Mouse (Mus musculus) heart, adult 18-20 months (tissue): ENCODE measurements at regions not wholly inside any gene's neighbourhood (a gene's known extent, or its start where the extent isn't known, plus 50 kb on each side); places are given as distances from the start of the nearest gene placed in this dataset.
"Not testable (repeated sequence)": the region's sequence is repeated elsewhere in the genome, so short reads cannot be mapped to it uniquely, and the experiment has no call there.

Source experiments
- DNase-seq, 2 experiments: peaks; one replicate each; pipeline ENCODE4 v3.0.0; 2021 to 2022; ENCODE audit warnings: mixed read lengths in 1 of 2

DNA sequence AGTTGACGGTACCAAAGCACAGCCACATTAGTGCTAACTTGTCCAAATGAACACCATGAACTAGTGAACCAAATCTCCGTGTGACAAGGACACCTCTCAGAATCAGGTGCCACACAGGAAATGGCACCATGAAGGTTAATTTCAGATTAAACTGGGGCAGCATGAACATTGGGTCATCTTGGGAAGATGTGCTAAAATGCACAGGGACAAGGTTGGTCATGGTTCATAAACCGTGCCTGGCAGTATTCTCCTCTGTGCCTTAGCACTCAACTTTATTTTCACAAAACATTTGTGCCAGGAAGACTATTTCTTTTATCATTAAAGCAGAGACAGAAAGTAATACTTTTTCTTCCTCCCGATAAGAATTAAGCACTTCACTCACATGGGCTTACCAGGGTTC is 672.6 kb downstream of the Rwdd3 start:
- DNase-seq: no peak

DNA sequence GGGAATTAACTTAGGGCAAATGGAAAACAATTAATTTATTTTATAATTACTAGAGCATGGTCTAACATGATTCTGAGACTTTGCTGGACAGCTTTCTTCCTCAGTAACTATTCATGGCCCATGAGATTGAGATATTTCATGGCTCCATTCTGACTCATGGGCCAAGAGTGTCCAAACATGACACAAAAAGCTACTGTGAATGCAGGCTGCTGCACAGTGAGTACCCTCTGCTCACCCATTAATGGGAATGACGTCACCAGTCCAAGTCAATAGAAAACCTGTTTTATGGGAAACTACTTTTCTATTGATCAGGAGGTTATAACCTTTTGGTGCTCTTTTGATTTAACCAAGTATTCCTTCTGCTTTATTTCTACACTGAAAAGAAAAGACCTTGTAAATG is 693.6 kb downstream of the Rwdd3 start:
- no peak for DNase-seq

DNA sequence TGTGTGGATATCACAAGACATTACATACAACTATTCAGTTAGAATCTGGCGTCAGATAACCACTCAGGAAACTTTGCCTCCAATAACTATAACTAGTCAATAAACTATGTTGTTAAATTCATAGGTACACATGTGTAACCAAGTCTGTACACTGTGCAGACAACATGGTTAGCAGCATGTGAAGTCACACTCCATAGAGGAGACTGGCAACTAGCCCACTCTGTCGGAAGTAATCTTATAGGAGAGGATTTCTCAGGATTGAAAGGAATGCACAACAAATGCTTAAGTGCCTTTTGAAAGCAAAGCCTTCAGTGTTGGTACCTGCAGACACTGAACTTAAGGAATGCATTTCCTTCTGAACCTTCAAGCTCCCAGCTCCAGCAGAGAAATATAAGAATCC is 693.0 kb upstream of the Ptbp2 start:
- DNase-seq: no peak

DNA sequence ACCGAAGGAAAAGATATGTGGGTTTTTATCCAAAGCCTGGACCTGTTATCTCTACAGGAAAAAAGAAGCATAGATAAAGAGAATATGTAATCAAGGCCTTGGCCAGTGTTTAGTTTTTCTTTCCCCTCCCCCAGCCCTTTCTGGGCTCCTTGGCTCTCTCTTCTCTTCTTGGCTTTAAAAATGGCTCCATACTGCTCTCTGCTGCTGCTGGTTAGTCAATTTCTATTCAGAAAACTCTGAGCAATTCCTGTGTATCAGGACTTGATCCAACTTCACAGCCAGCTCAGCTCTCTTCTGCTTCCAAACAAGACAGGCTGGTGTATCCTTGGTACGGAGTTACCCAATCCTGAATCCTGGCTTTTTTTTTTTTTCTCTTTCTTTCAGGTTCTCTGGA is 689.4 kb upstream of the Ptbp2 start:
- DNase-seq: peak; percentile 49 to 53

DNA sequence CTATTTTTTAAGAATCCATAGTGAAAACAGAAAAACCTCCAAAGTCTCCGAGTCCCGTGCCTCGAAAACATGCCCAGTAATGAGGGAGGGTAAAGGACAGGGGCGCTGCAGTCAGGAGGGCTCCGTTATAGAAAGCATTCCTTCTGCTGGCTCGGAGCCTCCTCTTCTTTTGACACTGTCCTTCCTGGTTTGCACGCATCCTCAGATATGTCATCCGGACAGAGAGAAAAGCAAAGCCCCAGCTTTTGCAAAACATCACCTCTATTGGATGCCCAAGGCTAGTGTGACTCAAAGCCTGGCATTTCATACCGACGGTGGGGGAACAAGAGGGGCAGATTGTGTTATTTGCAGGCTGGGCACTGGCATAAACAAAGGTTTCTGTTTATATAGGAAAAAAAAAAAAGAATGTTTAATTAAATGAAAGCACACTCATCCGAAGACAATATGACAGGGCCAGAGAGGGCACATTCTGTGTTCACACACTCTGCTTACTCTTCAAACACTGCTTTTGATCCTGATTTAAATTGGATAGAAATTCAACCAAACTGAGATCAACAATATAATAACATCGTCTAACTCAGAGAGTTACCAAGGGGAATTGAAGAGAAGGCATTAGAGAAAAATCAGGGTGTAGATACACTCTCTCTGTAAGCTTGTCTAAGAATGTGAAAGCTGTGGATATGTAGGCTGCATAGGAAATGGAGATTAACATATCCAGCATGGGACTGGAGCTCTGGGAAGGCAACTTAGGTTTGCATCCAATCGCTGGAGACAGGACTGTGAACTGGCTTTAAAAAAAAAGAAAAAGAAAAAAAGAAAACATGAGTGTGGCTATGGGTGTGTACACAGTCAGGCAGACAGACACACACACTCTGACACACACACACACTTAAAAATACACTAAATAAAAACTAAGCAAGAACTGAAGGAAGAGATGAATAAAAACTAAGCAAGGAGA is 688.7 kb upstream of the Ptbp2 start:
- DNase-seq: no peak

DNA sequence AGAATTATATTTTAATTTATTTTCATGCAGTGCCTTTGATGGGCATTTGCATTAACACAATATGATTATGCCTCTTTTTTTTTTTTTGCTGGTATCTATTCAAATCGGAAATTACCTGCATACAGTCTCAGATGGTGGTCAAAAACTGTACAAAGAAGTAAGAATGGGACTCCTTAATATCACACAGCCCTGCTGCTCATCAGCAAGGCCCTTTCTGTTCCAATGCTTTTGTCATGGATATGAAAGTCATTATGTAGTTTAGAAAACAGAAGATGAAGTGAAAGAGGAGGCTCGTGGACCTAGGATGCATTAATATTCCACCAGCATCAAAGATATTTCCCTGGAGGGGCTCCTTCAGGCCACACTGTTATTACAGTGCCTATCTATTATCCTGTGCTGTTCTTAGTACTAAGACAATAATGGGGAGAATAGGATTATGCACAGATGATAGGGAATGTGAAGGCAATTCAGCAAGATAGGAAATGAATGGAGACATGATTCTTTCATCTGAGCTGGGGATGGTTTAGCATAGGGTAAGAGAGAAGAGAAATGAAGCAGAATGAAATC is 687.7 kb upstream of the Ptbp2 start:
- no peak for DNase-seq

DNA sequence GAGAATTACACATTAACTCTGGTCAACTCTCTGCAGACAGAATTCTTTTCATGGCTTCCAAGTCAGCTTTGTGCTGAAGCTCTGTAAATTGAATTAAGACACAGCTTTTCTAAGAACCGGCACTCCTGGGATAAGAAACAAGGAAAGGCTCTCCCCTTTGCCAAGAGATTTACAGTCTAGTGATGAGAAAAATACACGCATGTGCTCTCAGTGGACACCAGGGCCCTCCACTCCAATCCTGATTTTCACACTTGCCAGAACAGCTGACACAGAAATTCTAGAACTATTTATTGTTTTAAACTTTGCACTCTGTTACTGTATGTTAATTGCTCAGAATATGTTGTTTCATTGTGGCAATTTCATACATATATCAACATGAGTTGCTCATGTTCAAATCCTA is 684.6 kb upstream of the Ptbp2 start:
- no peak for DNase-seq

DNA sequence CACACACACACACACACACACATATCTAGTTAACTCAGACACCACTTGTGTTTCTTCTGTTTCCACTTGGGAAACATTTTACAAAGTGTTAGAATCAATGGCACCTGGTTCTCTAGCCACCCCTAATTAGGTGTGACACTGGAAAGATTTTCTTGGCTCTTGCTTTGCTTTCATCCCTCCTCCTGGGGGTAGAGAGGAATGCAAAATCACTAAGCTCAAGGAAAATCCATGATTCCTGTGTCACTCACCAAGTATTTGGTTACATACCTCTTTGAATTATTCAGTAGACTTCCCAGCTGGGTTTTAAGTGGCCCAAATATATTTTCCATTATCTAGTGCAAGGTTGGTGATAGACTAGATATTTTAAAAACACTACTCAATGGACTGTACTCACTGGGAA is 676.5 kb upstream of the Ptbp2 start:
- DNase-seq: no peak

DNA sequence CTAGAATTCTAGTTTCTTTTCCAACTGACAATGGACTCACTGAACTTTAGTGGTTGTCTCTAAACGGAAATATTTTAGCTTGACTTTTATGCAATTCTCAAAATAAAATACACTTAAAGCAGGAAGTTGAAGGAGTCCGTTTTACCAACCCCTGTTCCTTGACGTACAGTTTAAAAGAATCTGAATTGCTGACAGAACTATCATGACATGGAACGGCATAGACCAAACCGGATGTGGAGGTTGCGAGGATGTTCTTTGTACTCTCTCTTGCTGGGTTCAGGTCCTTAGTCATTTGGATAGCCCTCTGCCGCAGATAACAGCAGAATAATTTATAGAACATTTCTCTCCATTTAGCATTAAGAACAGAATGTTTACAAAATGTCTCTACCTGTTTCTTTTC is 673.6 kb upstream of the Ptbp2 start:
- DNase-seq: no peak

DNA sequence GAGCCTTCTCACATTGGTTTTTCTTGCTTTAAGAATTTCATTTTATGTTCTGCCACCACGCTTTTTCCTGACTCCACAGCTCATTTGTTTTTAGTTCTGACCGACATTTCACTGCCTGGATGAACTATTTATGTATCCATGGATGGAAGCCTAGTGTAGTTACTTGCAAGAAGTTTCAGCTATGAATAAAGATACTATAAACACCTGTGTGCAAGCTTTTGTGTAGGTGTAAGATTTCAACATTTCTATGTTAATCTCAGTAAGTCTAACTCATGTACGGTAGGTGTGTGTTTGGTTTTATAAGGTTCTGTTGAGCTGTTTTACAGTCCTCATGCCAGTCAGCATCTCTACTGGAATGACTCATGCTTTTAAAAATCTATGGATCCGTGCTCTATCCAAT is 656.9 kb upstream of the Ptbp2 start:
- no peak for DNase-seq

DNA sequence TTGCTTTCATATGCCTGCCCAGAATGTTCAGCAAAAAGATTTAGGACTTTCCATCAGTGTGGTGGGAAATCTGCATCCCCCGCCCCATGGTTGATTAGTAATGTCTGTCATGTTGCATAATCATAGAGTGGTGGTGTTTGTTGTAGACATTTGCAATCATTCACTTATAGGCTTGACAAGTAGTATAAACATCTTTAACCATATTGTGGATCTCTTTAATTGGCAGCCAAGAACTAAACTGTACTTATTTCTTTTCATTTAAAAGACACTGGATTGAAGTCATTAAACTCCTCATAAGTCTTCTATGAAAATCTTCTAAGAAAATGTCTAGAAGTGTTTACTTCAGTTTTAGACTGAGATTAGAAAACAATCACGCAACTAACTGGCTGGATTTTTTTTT is 646.0 kb upstream of the Ptbp2 start:
- no peak for DNase-seq

DNA sequence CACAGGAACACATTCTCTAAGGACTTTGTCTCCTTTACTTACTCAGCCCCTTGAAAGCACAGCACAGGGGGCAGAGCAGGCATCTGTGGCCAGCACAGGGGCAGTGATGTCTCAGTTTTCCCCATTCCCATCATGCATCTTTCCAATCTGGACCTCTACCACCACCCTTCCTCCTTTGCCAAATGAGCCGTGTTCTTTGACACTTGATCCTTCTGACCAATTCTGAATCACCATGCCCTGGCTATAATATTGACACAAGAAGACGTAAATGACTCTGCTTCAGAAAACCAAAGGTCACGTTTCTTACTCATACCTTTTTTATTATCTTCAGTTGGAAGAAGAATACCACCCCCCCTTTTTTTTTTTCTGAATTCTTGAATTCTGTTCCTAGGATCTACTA is 632.4 kb upstream of the Ptbp2 start:
- no peak for DNase-seq

DNA sequence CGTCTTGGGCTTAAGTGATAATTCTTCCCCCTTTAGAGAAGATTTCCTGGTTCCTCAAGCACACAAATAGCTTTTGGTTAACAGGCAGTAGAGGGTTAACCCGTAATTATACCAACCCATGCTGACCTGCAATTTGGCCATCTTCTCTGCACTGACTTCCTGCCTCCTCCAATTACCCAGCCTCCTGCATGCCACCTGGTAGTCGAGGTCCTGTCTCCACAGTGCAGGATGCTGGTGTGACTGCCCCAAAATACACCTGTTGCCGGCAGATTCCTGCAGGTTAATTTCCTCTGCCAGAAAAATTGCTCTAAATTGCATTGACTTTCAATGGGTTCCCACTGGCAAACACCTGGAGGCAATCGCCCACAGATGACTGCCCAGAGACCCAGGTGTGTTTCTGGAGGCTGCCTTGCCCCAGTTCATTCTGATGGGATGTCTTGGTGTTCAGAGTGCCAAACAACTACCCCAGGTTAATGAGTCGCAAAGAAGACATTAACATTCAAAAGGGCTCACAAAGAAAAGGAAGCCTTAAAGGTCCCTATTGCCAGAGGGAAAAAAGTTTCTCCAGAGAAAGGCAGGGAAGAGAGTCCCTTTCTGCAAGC is 591.5 kb upstream of the Ptbp2 start:
- no peak for DNase-seq

DNA sequence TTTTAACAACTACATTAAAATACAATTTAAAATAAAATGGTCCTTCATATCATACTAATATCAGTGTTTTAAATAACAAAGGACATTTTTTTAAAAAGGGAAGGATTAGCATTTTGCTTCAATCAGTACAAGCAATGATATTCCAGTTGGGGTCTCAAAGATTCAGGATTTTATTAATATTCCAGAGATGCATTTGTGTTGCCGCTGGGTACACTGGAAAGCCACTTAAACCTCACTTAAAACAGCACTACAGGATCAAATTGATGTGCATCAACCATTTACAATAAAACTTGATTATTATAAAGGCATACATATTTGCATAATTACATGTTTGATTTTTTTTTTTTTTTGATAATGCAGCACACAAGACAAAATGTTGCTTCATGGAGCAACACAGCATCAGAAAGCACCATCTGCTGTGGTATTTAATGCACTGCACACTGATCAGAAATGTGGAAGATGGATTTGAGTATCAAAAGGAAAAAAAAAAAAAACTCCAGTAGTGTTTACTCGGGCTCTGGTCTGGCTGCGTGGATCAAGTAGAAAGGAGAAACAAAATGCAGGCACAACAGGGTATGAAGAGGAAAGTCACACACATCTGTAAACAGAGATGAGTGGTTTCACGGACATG is 558.6 kb upstream of the Ptbp2 start:
- no peak for DNase-seq

DNA sequence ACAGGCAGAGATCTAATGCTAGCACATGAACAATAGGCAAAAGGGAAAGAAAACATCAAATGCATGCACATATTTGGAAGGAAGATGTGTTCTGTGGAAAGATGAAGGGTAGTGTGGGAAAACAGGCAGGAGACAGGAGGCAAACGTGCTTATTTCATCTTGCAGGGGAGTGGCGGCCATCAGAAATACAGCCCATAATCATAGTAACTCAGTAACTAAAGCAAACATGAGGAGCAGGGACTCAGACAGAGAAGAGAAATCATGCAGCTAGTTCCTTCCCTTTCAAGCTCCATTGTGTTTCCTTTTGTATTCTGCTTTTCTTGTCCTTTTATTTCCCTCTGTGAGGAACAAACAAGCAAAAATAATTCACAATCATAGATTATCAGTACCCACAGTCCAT is 557.6 kb upstream of the Ptbp2 start:
- no peak for DNase-seq

DNA sequence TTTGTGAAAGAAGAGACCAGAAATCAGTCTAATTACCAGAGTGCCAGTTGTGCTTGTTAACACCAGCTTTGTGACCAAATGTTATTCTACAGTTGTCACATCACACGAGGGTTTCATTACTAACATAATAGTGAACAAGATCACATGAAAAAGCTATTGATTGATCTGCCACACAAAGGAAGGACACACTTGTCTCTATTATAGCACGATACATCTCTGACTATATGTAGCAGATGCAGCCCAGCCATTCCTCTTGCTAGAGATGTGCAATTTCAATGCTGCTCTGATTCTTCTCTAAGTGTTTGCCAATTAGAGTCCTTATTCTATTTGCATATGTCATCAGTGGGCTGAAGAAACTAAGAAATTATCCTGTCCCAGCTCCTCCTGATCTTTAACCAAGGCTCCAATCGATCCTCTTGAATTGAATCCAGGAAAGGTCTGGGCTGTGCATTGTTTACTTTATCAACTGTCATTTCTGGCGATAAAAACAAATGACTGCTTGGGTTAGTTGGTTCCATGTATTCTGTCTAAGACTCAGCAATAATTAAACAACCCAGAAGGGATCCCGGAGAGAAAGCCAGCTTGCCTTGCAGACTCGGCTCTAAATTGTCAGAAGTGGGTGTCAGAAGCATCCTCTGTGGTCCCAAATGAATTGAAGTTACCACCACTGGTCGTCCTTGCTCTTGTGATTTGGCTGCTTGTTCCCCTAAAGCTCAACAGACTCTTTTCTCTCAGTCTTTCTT is 551.7 kb upstream of the Ptbp2 start:
- DNase-seq: no peak

DNA sequence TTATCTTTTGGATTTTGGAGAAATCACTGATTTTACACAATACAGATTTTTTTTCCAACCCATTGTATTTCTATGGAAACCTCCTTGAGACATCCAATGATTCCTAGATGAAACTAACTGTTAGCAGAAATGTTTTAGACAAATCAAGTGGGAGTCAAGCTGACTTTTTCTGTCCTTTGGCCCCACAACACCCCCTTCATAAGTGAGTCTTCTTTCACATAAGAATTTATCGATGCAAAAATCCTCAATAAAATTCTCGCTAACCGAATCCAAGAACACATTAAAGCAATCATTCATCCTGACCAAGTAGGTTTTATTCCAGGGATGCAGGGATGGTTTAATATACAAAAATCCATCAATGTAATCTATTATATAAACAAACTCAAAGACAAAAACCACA is 522.8 kb upstream of the Ptbp2 start:
- not testable (repeated sequence) for DNase-seq

DNA sequence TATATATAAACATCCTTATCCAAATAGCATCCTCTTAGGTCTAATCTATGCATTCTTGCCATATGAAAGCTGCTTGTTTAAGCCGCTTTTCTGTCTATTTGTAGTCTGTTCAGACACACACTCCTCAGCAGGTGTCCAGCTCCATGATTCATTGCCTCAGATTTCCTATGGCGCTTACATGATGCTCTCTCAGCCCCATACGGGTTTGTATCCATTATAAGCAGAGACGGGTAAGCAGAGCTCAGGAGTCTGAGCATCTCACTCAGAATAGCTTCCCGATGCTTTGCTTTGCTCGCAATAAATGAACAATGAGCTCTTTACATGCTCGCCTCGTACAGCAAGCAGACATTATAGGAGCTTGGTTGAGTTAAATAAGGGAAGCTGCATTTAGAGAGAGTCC is 521.3 kb upstream of the Ptbp2 start:
- no peak for DNase-seq
